8 mouse cellular contexts compared by ENCODE assay signal in the genomic region with DNA sequence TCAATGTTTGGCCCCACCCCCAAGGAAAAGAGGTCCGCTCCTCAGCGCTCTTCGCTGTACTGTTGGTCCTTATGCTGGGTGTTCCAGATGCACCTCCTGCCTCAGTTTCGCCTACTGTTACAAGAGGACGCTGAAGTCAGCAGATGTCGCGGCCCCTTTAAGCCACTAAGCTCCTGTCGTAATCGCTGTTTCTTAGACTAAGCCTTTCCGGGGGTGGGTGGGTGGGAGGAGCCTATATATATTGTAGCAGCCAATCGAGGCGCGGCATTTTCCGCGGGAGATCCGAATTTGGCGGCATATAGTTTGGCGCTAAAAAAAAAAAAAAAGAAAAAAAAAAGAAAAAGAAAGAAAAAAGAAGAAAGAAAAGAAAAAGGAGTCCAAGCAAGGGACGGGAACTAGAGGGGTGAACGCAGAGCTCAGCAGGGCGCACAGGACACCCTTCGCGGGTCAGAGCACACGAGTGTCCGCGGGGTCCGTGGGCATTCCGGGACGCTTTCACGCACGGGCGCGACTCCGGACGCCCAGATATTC. TPM values are rescaled to one million over a fixed set of nuclear protein-coding genes. Genes with fewer than 3 reads are reported as not detected.
DNase-seq lines count a peak whose midpoint lies in the region; ATAC-seq and TF ChIP-seq lines count a peak whose summit lies in the region.

E2f2 (plus strand) TSS at position 384 of the 531 bp plus-strand sequence.

- H3K27me3 ChIP-seq in liver, embryonic 15.5 days, result peaks cover 4% of the 10 kb centered on the region; the same call in 1 of the 2 replicates
- H3K27me3 ChIP-seq in thymus, adult 2 months (ENCODE audit: control insufficient read depth, insufficient read depth, low read length), result no peaks in the 10 kb centered on the region

- peaks cover 55% of the 10 kb centered on the region for H3K4me1 ChIP-seq in liver, embryonic 15.5 days (replicated peaks)
- H3K4me1 ChIP-seq in thymus, adult 2 months (replicated peaks; ENCODE audit: control insufficient read depth, insufficient read depth, low read length), result peaks cover 51% of the 10 kb centered on the region

- under 1% methylated on average over 35 of the region's 35 CpGs for WGBS in liver, embryonic 15.5 days (ENCODE audit: insufficient replicate concordance)
- under 1% methylated on average over 35 of the region's 35 CpGs for WGBS in thymus, adult 2 months

- intact Hi-C loops in left cerebral cortex, postnatal 14 days (cut with DNase I), result no loop called here

- H3K36me3 ChIP-seq in liver, embryonic 15.5 days (replicated peaks), result peaks cover 31% of the 10 kb centered on the region
- no peaks in the 10 kb centered on the region for H3K36me3 ChIP-seq in thymus, adult 2 months (ENCODE audit: control insufficient read depth, insufficient read depth, low read length)

- H3K9me3 ChIP-seq in liver, embryonic 15.5 days (replicated peaks), result no peaks in the 10 kb centered on the region

- H3K27ac ChIP-seq in liver, embryonic 15.5 days (replicated peaks), result peak within 1 kb of the TSS; percentile 99
- peak within 1 kb of the TSS; percentile 94 for H3K27ac ChIP-seq in thymus, adult 2 months (ENCODE audit: control insufficient read depth, insufficient read depth, low read length)

- peak; percentile 70 for TF ChIP-seq POLR2A in thymus, adult 2 months (IDR thresholded peaks at IDR 0.05; ENCODE audit: control insufficient read depth, extremely low read depth, insufficient read depth, low read length, poor library complexity)

- H3K4me2 ChIP-seq in liver, embryonic 15.5 days, result peak within 1 kb of the TSS; percentile 85

- peak within 1 kb of the TSS; percentile 93 for H3K4me3 ChIP-seq in liver, embryonic 15.5 days (replicated peaks)
- peak within 1 kb of the TSS; percentile 89 for H3K4me3 ChIP-seq in thymus, adult 2 months (ENCODE audit: control insufficient read depth, insufficient read depth, low read length)

- H3K9ac ChIP-seq in liver, embryonic 15.5 days, result peak within 1 kb of the TSS; percentile 98

- DNase-seq in left cerebral cortex, postnatal 14 days (ENCODE audit: low spot score in 2 of 2), result peak; percentile 65 to 68
- no peak for DNase-seq in left cerebral cortex, adult 9 months (ENCODE audit: low spot score in 2 of 2)
- peak; percentile 39 for DNase-seq in brain, embryonic 18.5 days (ENCODE audit: low read depth, low spot score)
- peak; percentile 77 for DNase-seq in gastrocnemius, postnatal 10 days
- DNase-seq in neural tube, embryonic 10.5 days (ENCODE audit: extremely low spot score, low spot score), result peak; percentile 75
- peak; percentile 75 for DNase-seq in thymus, adult 2 months

- peak; percentile 85 for ATAC-seq in inflammation-experienced regulatory T-cells, adult 6 months
- peak; percentile 27 for ATAC-seq in liver, embryonic 15.5 days (ENCODE audit: insufficient read depth)

- no peak for TF ChIP-seq CTCF in thymus, adult 2 months (IDR thresholded peaks at IDR 0.05; ENCODE audit: borderline replicate concordance, control insufficient read depth, extremely low read depth, insufficient read depth, low read length, poor library complexity)

RNA-seq across cellular contexts. Expression of gene E2f2, which starts in this region (rescaled TPM):
- total RNA-seq in left cerebral cortex, postnatal 14 days (2021), result under 1 TPM; 0.90 to 0.93 TPM
- total RNA-seq in gastrocnemius, postnatal 10 days (2021), result 10 to 100 TPM in 1 of 2 experiments, 1 to 10 TPM in 1; 6.9 to 11.0 TPM
- polyA plus RNA-seq in inflammation-experienced regulatory T-cells, adult 6 months (2017; shearing (Covaris generic)), result 10 to 100 TPM; 15.0 to 44.4 (median 16.8) TPM
- 85.3 and 95.6 TPM in 2 replicates for polyA plus RNA-seq in liver, embryonic 15.5 days (2015; fragmentation: Nextera tagmentation; extraction: Ambion mirVana)
- 164 and 208 TPM in 2 replicates for polyA plus RNA-seq in thymus, adult 2 months (2012; rRNA removed)

Comparison
In these comparisons a context has a peak if more than half of its experiments do, and no peak if none do; other contexts are left out.
1. RNA of gene E2f2 (total RNA-seq): 6.9 to 11.0 TPM in gastrocnemius, postnatal 10 days; 0.90 to 0.93 TPM in left cerebral cortex, postnatal 14 days; every median in the first group is over 4 times any median in the second.
2. Peak in DNase-seq in left cerebral cortex, postnatal 14 days; RNA of the gene not detected or under 1 TPM.
3. DNase-seq: peak in brain, embryonic 18.5 days (single experiment), gastrocnemius, postnatal 10 days (single experiment), neural tube, embryonic 10.5 days (single experiment) and thymus, adult 2 months (single experiment); none in left cerebral cortex, adult 9 months (0 of 2).